Mouse (Mus musculus): Measurements from ENCODE around the gene Hrk. TPM values are rescaled to one million over a fixed set of nuclear protein-coding genes. Genes with fewer than 3 reads are reported as not detected.

Hrk gene
- polyA plus RNA-seq, 1 experiment from 2014 or later: 0.25 TPM

Other genes starting within 250 kb of the Hrk start
- gene Fbxo21, start 187.9 kb upstream of the Hrk start, polyA plus RNA-seq (2016; fragmentation: Nextera tagmentation; extraction: Ambion mirVana): 103 and 117 TPM in 2 replicates
- 0.45 and 0.55 TPM in 2 replicates for gene Tesc, start 136.9 kb upstream of the Hrk start, polyA plus RNA-seq (2016; fragmentation: Nextera tagmentation; extraction: Ambion mirVana)
- gene Fbxw8, start 9.2 kb upstream of the Hrk start, polyA plus RNA-seq (2016; fragmentation: Nextera tagmentation; extraction: Ambion mirVana): 35.0 and 36.8 TPM in 2 replicates
- 4.9 and 7.4 TPM in 2 replicates for gene Rnft2, start 80.5 kb downstream of the Hrk start, polyA plus RNA-seq (2016; fragmentation: Nextera tagmentation; extraction: Ambion mirVana)
- gene 2410131K14Rik, start 80.6 kb downstream of the Hrk start, polyA plus RNA-seq (2016; fragmentation: Nextera tagmentation; extraction: Ambion mirVana): 11.3 and 12.3 TPM in 2 replicates